Mouse (Mus musculus) retina, adult 2 months (tissue): ENCODE data around the gene Bmpr2.

Experiments
- DNase-seq: peaks from one replicate; pipeline ENCODE4 v3.0.0-alpha.2; 2012; ENCODE audit warnings: low read depth, low spot score

Bmpr2 gene

GRCm38 (mm10) chr1:59926021-59926672, 162.9 kb downstream of the Bmpr2 start:
- DNase-seq, result no peak

- no peak for DNase-seq
Observed at GRCm38 (mm10) chr1:59927131-59927680, 164.0 kb downstream of the Bmpr2 start.
